Mouse (Mus musculus) ES-Bruce4 (cell line): Measurements from ENCODE around the gene Elob. TPM values are rescaled to one million over a fixed set of nuclear protein-coding genes. Genes with fewer than 3 reads are reported as not detected.

ENCODE experiments used
- H3K27ac ChIP-seq: 2 replicates; pipeline ENCODE4 v1.5.1; 2012; ENCODE audit warnings: low read length, inconsistent platforms; ENCODE audit not compliant: insufficient read depth
- H3K27me3 ChIP-seq: 2 replicates; pipeline ENCODE4 v1.6.1; 2012; ENCODE audit warnings: mild to moderate bottlenecking, low read length, inconsistent platforms; ENCODE audit not compliant: control insufficient read depth, poor library complexity, insufficient read depth, severe bottlenecking
- H3K36me3 ChIP-seq: 2 replicates; pipeline ENCODE4 v1.6.1; 2012; ENCODE audit warnings: inconsistent platforms, mild to moderate bottlenecking, low read length, moderate library complexity; ENCODE audit not compliant: control insufficient read depth, poor library complexity, insufficient read depth, severe bottlenecking
- H3K4me1 ChIP-seq: one replicate; pipeline ENCODE4 v1.8.1; 2011; ENCODE audit warnings: low read length; ENCODE audit not compliant: control insufficient read depth, insufficient read depth
- H3K4me3 ChIP-seq: 2 replicates; pipeline ENCODE4 v1.5.1; 2011; ENCODE audit warnings: low read depth, mild to moderate bottlenecking, low read length
- H3K9ac ChIP-seq: 2 replicates; pipeline ENCODE4 v1.6.1; 2012; ENCODE audit warnings: low read depth, mild to moderate bottlenecking, inconsistent platforms; ENCODE audit not compliant: poor library complexity, severe bottlenecking
- H3K9me3 ChIP-seq: replicated peaks from 2 replicates; pipeline ENCODE4 v1.6.1; 2012; ENCODE audit warnings: mild to moderate bottlenecking, low read length, inconsistent platforms; ENCODE audit not compliant: control insufficient read depth, poor library complexity, insufficient read depth, severe bottlenecking
- CTCF ChIP-seq: IDR thresholded peaks from one replicate; pipeline ENCODE4 v1.8.1; 2011; ENCODE audit warnings: low read depth, low read length
- EP300 ChIP-seq: IDR thresholded peaks from 2 replicates; pipeline ENCODE4 v1.6.1; 2011; ENCODE audit warnings: low read depth, low read length; ENCODE audit not compliant: insufficient read depth
- POLR2A ChIP-seq: IDR thresholded peaks from one replicate; pipeline ENCODE4 v1.8.1; 2011; ENCODE audit warnings: low read length; ENCODE audit not compliant: insufficient read depth
- polyA plus RNA-seq: library from polyadenylated mRNA; stranded (reverse); fragments of >200 nt; gene quantifications from 2 replicates; pipeline ENCODE4 v1.2.4, GENCODE M21; 2011; ENCODE audit warnings: low read depth; ENCODE audit not compliant: missing spikeins, insufficient read depth, insufficient read length

Gene Elob
- polyA plus RNA-seq, 1 experiment: 398 TPM

DNA sequence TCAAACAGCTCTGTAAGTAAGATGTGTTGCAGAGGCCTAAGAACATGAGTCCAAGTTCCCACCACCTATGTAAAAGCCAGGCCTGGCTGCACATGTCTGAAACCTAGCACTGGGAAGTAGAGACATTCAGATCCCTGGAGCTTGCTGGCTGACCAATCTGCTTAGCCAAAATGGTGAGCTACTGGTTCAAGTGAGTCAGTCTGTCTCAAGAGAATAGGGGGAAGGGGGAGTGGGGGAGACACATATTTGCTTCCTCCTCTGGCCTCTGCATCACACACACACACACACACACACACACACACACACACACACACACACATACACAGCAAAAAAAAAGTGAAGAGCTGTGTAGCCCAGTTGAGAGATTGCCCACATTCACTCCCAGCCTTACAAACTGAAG is 45.6 kb downstream of the Elob start:
- Histone ChIP-seq H3K4me1 (no peaks in the 10 kb centered on the region), H3K27ac (no peak overlapping the region), H3K9me3 (no peaks in the 10 kb centered on the region), H3K4me3 (no peak overlapping the region), H3K27me3 (no peaks in the 10 kb centered on the region), H3K36me3 (no peaks in the 10 kb centered on the region), H3K9ac (no peak overlapping the region)
- TF ChIP-seq EP300 (no peak), CTCF (no peak), POLR2A (no peak)

DNA sequence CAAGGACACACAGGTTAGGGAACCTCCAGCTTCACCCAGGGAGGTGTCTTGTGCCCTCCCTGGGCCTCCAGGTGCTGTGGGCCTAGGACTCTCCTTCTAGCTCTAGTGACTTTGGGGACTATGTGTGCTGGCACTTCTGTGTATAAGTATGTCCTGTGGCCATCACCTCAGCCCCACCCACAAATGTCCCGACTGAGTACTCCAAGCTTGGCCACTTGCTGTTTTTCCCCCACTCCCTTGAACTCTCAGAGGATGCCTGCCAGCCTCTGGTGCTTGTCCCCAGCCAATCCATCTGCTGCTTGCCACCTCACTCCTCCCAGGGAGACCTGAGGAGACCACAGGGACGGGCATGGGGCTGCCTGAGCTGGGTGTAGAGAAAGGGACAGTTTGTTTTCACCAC is 50.5 kb downstream of the Elob start:
- no peaks in the 10 kb centered on the region for H3K4me1 ChIP-seq
- H3K4me3 ChIP-seq: no peak overlapping the region
- H3K27ac ChIP-seq: no peak overlapping the region
- no peak overlapping the region for H3K9ac ChIP-seq
- no peaks in the 10 kb centered on the region for H3K27me3 ChIP-seq
- no peaks in the 10 kb centered on the region for H3K36me3 ChIP-seq
- no peaks in the 10 kb centered on the region for H3K9me3 ChIP-seq
- TF ChIP-seq EP300 (no peak), POLR2A (no peak), CTCF (no peak)

DNA sequence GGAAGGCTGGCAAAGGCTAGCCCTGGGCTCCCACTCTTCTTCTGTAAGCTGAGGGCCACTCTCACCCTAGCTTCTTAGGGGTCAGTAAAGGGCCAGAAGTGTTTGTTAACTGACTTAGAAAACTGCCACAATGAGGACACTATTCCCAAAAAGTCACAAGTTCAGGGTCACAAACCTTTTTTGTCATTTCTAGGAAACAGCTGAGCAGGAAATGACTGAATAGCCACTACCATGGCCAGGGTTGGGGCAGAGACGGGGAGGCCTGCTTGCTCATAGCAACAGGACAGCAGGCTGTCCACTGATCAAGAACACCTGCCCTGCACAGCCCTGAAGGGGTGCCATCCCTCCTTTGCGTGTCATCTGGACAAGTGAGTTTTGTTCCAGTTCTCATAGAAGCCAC is 51.8 kb downstream of the Elob start:
- no peak overlapping the region for H3K4me3 ChIP-seq
- H3K4me1 ChIP-seq: no peaks in the 10 kb centered on the region
- TF ChIP-seq EP300 (no peak), POLR2A (no peak), CTCF (no peak)
- no peaks in the 10 kb centered on the region for H3K9me3 ChIP-seq
- no peak overlapping the region for H3K27ac ChIP-seq
- H3K9ac ChIP-seq: no peak overlapping the region
- no peaks in the 10 kb centered on the region for H3K27me3 ChIP-seq
- H3K36me3 ChIP-seq: no peaks in the 10 kb centered on the region

- H3K36me3 ChIP-seq: no peaks in the 10 kb centered on the region
- no peak for TF ChIP-seq POLR2A
- no peak for TF ChIP-seq CTCF
- no peak for TF ChIP-seq EP300
- no peak overlapping the region for H3K9ac ChIP-seq
- no peaks in the 10 kb centered on the region for H3K4me1 ChIP-seq
- H3K9me3 ChIP-seq: no peaks in the 10 kb centered on the region
- no peaks in the 10 kb centered on the region for H3K27me3 ChIP-seq
- H3K4me3 ChIP-seq: no peak overlapping the region
- no peak overlapping the region for H3K27ac ChIP-seq
Observed at GRCm38 (mm10) chr17:23776216-23776615, 52.7 kb downstream of the Elob start.

Other genes with a start within 250 kb of the Elob start
- gene Zfp13, start 229.6 kb downstream of the Elob start, polyA plus RNA-seq: 25.1 and 27.7 TPM in 2 replicates
- 51.8 and 58.5 TPM in 2 replicates for gene Zscan10, start 228.3 kb downstream of the Elob start, polyA plus RNA-seq
- 10.9 and 12.6 TPM in 2 replicates for gene Mmp25, start 183.9 kb downstream of the Elob start, polyA plus RNA-seq
- gene Bicdl2, start 168.6 kb downstream of the Elob start, polyA plus RNA-seq: 2.9 and 3.2 TPM in 2 replicates
- 145 and 149 TPM in 2 replicates for gene Hcfc1r1, start 155.5 kb downstream of the Elob start, polyA plus RNA-seq
- 57.3 and 63.1 TPM in 2 replicates for gene Thoc6, start 155.3 kb downstream of the Elob start, polyA plus RNA-seq
- gene Tnfrsf12a, start 151.7 kb downstream of the Elob start, polyA plus RNA-seq: 51.7 and 61.7 TPM in 2 replicates
- gene Cldn6, start 149.9 kb downstream of the Elob start, polyA plus RNA-seq: 300 and 333 TPM in 2 replicates
- gene Cldn9, start 145.1 kb downstream of the Elob start, polyA plus RNA-seq: 1.7 and 2.9 TPM in 2 replicates
- 3.6 and 4.1 TPM in 2 replicates for gene 1520401A03Rik, start 106.4 kb downstream of the Elob start, polyA plus RNA-seq
- gene Pkmyt1, start 102.8 kb downstream of the Elob start, polyA plus RNA-seq: 26.5 and 27.7 TPM in 2 replicates
- gene Paqr4, start 88.3 kb downstream of the Elob start, polyA plus RNA-seq: 2.4 and 2.7 TPM in 2 replicates
- gene Kremen2, start 83.3 kb downstream of the Elob start, polyA plus RNA-seq: 0.57 and 1.4 TPM in 2 replicates
- gene Flywch1, start 57.5 kb downstream of the Elob start, polyA plus RNA-seq: 32.9 and 34.2 TPM in 2 replicates
- 10.7 and 13.1 TPM in 2 replicates for gene Flywch2, start 43.1 kb downstream of the Elob start, polyA plus RNA-seq
- gene Srrm2, start 38.6 kb downstream of the Elob start, polyA plus RNA-seq: 552 and 560 TPM in 2 replicates
- 1.6 and 2.0 TPM in 2 replicates for gene Prss33, start 6.9 kb upstream of the Elob start, polyA plus RNA-seq
- not detected in 2 replicates for gene Prss32, start 14.7 kb upstream of the Elob start, polyA plus RNA-seq
- 16.0 and 19.3 TPM in 2 replicates for gene Prss41, start 15.0 kb upstream of the Elob start, polyA plus RNA-seq
- gene Prss21, start 38.9 kb upstream of the Elob start, polyA plus RNA-seq: not detected in 2 replicates
- gene Dcpp1, start 51.7 kb upstream of the Elob start, polyA plus RNA-seq: not detected in 2 replicates
- not detected in 2 replicates for gene Dcpp2, start 51.7 kb upstream of the Elob start, polyA plus RNA-seq
- gene Dcpp3, start 88.3 kb upstream of the Elob start, polyA plus RNA-seq: not detected in 2 replicates
- gene Sbp, start 112.5 kb upstream of the Elob start, polyA plus RNA-seq: not detected in 2 replicates
- gene Sbpl, start 126.1 kb upstream of the Elob start, polyA plus RNA-seq: not detected in 2 replicates
- not detected in 2 replicates for gene Prss30, start 151.4 kb upstream of the Elob start, polyA plus RNA-seq
- gene Prss22, start 169.0 kb upstream of the Elob start, polyA plus RNA-seq: 0.45 TPM in 1 of 2 replicates, not detected in the other
- gene Prss27, start 209.0 kb upstream of the Elob start, polyA plus RNA-seq: not detected in 2 replicates
- 66.4 and 68.4 TPM in 2 replicates for gene Kctd5, start 244.3 kb upstream of the Elob start, polyA plus RNA-seq